Mouse (Mus musculus) thymus, adult 2 months (tissue): ENCODE results near the gene Mrpl18.
"Not testable (repeated sequence)": the region's sequence is repeated elsewhere in the genome, so short reads cannot be mapped to it uniquely, and the experiment has no call there.

Experiments used
- CTCF ChIP-seq: fragments of 200-500 bp; IDR thresholded peaks from 2 replicates; pipeline ENCODE4 v1.5.1; 2012; ENCODE audit warnings: mild to moderate bottlenecking, control low read depth, low read length, moderate library complexity, borderline replicate concordance; ENCODE audit not compliant: control insufficient read depth, poor library complexity, insufficient read depth; ENCODE audit errors: extremely low read depth
- POLR2A ChIP-seq: fragments of 200-500 bp; IDR thresholded peaks from 2 replicates; pipeline ENCODE4 v1.6.1; 2012; ENCODE audit warnings: mild to moderate bottlenecking, low read length, control low read depth, moderate library complexity; ENCODE audit not compliant: control insufficient read depth, poor library complexity, insufficient read depth; ENCODE audit errors: extremely low read depth

- not testable (repeated sequence) for TF ChIP-seq CTCF, POLR2A
Measured at GRCm38 (mm10) chr17:12939377-12940148, 23.4 kb upstream of the Mrpl18 start.
